Comparison of ENCODE assay signal across 6 mouse cellular contexts in genomic region chr12:115146471-115146870, GRCm38 (mm10).
DNase-seq lines count a peak whose midpoint lies in the region.
"Not testable (repeated sequence)": the region's sequence is repeated elsewhere in the genome, so short reads cannot be mapped to it uniquely, and the experiment has no call there.

No protein-coding gene starts in this region.

- not testable (repeated sequence) for H3K4me1 ChIP-seq in ES-E14 (ENCODE audit: control insufficient read depth in 2 of 2, insufficient read depth in 2 of 2, low read length in 2 of 2, poor library complexity in 1 of 2)

- not testable (repeated sequence) for H3K4me3 ChIP-seq in ES-E14 (ENCODE audit: insufficient read depth in 1 of 2, low read depth in 1 of 2, low read length in 2 of 2, poor library complexity in 1 of 2, severe bottlenecking in 1 of 2)

- H3K9me3 ChIP-seq in ES-E14 (ENCODE audit: control insufficient read depth, insufficient read depth, low read depth, low read length), result not testable (repeated sequence)

- not testable (repeated sequence) for H3K36me3 ChIP-seq in ES-E14 (ENCODE audit: control insufficient read depth, insufficient read depth, low read length, poor library complexity, severe bottlenecking); splenic B cell, adult 2 months (ENCODE audit: control insufficient read depth, insufficient read depth, low read length, poor library complexity, severe bottlenecking)

- H3K9ac ChIP-seq in ES-E14 (ENCODE audit: insufficient read depth, low read depth, low read length, poor library complexity, severe bottlenecking), result not testable (repeated sequence)

- H3K27me3 ChIP-seq in splenic B cell, adult 2 months (ENCODE audit: control insufficient read depth, insufficient read depth, low read length, poor library complexity, severe bottlenecking), result not testable (repeated sequence)

- in situ Hi-C loops in ES-E14 (cut with MboI; ENCODE audit: low sequenced_read_pairs in 2 of 2, unreplicated experiment in 2 of 2), result loop anchor here (25.0 kb wide), 2 partner anchors 191 to 466 kb away; no protein-coding TSS in a partner anchor

- peak; percentile 53 for DNase-seq in CD4-positive, CD25-positive, alpha-beta regulatory T cell, adult 2 months (ENCODE audit: low read depth, low spot score)
- DNase-seq in ES-E14 (ENCODE audit: low read depth, low spot score), result peak; percentile 8
- DNase-seq in induced T-regulatory cell, adult 2 months (ENCODE audit: low read depth), result peak; percentile 40
- peak; percentile 41 for DNase-seq in naive thymus-derived CD4-positive, alpha-beta T cell, adult 2 months (ENCODE audit: low read depth)
- DNase-seq in splenic B cell, adult 2 months (ENCODE audit: low read depth, low spot score), result peak; percentile 40
- DNase-seq in thymus, postnatal 25 days, result peak; percentile 31

- H3K27ac ChIP-seq in ES-E14 (ENCODE audit: insufficient read depth, low read depth, low read length, poor library complexity, severe bottlenecking), result not testable (repeated sequence)
